In the genomic region with DNA sequence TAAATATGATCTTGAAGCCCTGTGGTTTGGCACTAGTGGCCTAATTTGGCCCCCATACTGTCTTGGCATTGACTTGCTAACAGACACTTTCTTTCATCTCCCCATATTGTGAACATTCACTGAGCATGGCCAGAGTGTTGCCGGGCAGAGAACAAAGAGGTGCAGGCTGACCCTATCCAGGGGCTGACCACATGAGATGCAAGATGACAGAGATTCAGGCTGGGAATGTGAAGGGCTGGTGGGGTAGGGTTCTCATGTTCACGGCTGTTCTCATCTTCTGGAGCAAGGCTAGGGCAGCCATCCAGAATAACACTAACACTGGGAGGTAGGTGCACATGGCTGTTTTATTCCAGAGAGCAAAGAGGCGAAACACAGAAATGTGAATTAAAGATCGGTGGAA, we compare ENCODE assay signal across 17 mouse cellular contexts.
"Had no signal": no experiment of that assay in that cellular context is flagged by ENCODE, and none has a peak within 500 bp of the region (broad histone marks: within the 10 kb centered on the region; RNA-seq: fewer than 3 reads in every experiment).

No protein-coding gene starts in this region.

- H3K4me2 ChIP-seq: intestine, embryonic 15.5 days; liver, embryonic 11.5 days; liver, embryonic 15.5 days; midbrain, embryonic 12.5 days; neural tube, embryonic 12.5 days; stomach, embryonic 15.5 days had no signal

- DNase-seq: kidney, adult 2 months; kidney, postnatal 25 days; right cerebral cortex, postnatal 14 days; thymus, adult 2 months; thymus, postnatal 25 days had no signal

- H3K27me3 ChIP-seq: intestine, embryonic 15.5 days; liver, embryonic 15.5 days; megakaryocyte, embryonic 14.5 days; midbrain, embryonic 12.5 days; neural tube, embryonic 12.5 days; stomach, embryonic 15.5 days had no signal

- ATAC-seq: intestine, embryonic 15.5 days; midbrain, embryonic 16.5 days had no signal

- H3K36me3 ChIP-seq: intestine, embryonic 15.5 days; limb, embryonic 10.5 days; liver, embryonic 15.5 days; midbrain, embryonic 12.5 days; neural tube, embryonic 12.5 days; stomach, embryonic 15.5 days had no signal

- H3K4me3 ChIP-seq: intestine, embryonic 15.5 days; left cerebral cortex, adult 2 months; limb, embryonic 10.5 days; liver, embryonic 15.5 days; megakaryocyte, embryonic 14.5 days; midbrain, embryonic 12.5 days; myocyte; neural tube, embryonic 12.5 days; stomach, embryonic 15.5 days had no signal

- H3K9me3 ChIP-seq: intestine, embryonic 15.5 days; limb, embryonic 10.5 days; liver, embryonic 15.5 days; megakaryocyte, embryonic 14.5 days; midbrain, embryonic 12.5 days; neural tube, embryonic 12.5 days; stomach, embryonic 15.5 days had no signal

- H3K27ac ChIP-seq: intestine, embryonic 15.5 days; left cerebral cortex, adult 2 months; limb, embryonic 10.5 days; liver, embryonic 15.5 days; macrophage; midbrain, embryonic 12.5 days; neural tube, embryonic 12.5 days; stomach, embryonic 15.5 days had no signal

- H3K9ac ChIP-seq: intestine, embryonic 15.5 days; liver, embryonic 15.5 days; midbrain, embryonic 12.5 days; neural tube, embryonic 12.5 days; stomach, embryonic 15.5 days had no signal

- H3K4me1 ChIP-seq: intestine, embryonic 15.5 days; liver, embryonic 15.5 days; midbrain, embryonic 12.5 days; neural tube, embryonic 12.5 days; stomach, embryonic 15.5 days had no signal
